Mouse (Mus musculus): ENCODE results near the gene Crebzf. TPM values are rescaled to one million over a fixed set of nuclear protein-coding genes. Genes with fewer than 3 reads are reported as not detected.
A peak's percentile ranks its signal among the peaks of the same experiment; 100 is the strongest.

Crebzf gene
- 17.0 TPM for polyA plus RNA-seq (2012; fragmentation: generic; extraction: Trizol)
- long read RNA-seq, experiment 1, partial matches to known transcripts = 0 of 1 reads
- long read RNA-seq, experiment 1, other reads (novel, unspliced or antisense) = 0 of 1 reads
- long read RNA-seq, experiment 2, partial matches to known transcripts = 0 of 1 reads
- long read RNA-seq, experiment 2, other reads (novel, unspliced or antisense) = 0 of 1 reads

GRCm38 (mm10) chr7:90442518-90443080 is at the start of gene Crebzf:
Crebzf (plus strand) TSS chr7:90442729.
- Histone ChIP-seq H3K79me3 (ENCODE audit: low read depth) (peaks cover 35% of the 10 kb centered on the region), H3K36me3 (ENCODE audit: control insufficient read depth, insufficient read depth) (peaks cover 28% of the 10 kb centered on the region)
- peak; percentile 61 for TF ChIP-seq MAX (IDR thresholded peaks at IDR 0.05)
- TF ChIP-seq CEBPB (IDR thresholded peaks at IDR 0.05; ENCODE audit: low read depth) = no peak

GRCm38 (mm10) chr7:90395073-90395472 is 47.5 kb upstream of the Crebzf start:
- H3K27me3 ChIP-seq (ENCODE audit: control insufficient read depth, insufficient read depth, insufficient read length) = no peaks in the 10 kb centered on the region
- no peaks in the 10 kb centered on the region for H3K79me2 ChIP-seq (ENCODE audit: control insufficient read depth, insufficient read depth)

More at GRCm38 (mm10) chr7:90442518-90443080, at the start of gene Crebzf:
- H3K79me2 ChIP-seq (ENCODE audit: control insufficient read depth, insufficient read depth) = peaks cover 49% of the 10 kb centered on the region
- H3K27me3 ChIP-seq (ENCODE audit: control insufficient read depth, insufficient read depth, insufficient read length) = no peaks in the 10 kb centered on the region
- H3K4me3 ChIP-seq (ENCODE audit: insufficient read depth, poor library complexity, severe bottlenecking) = peak within 1 kb of the TSS; percentile 63
- peak within 1 kb of the TSS; percentile 97 for H3ac ChIP-seq (ENCODE audit: control insufficient read depth, insufficient read length, low read depth)

GRCm38 (mm10) chr7:90395928-90396327 is 46.6 kb upstream of the Crebzf start:
- no peak for TF ChIP-seq MYOD1 (IDR thresholded peaks at IDR 0.05; ENCODE audit: control insufficient read depth, insufficient read length, low read depth)
- no peak for TF ChIP-seq USF1 (IDR thresholded peaks at IDR 0.05; ENCODE audit: low read depth)
- no peak for TF ChIP-seq MAX (IDR thresholded peaks at IDR 0.05)
- no peak for TF ChIP-seq CEBPB (IDR thresholded peaks at IDR 0.05; ENCODE audit: low read depth)
- TF ChIP-seq CTCF (IDR thresholded peaks at IDR 0.05; ENCODE audit: control insufficient read depth, insufficient read depth, insufficient read length) = no peak
- TF ChIP-seq MYOG (IDR thresholded peaks at IDR 0.05; ENCODE audit: control insufficient read depth, extremely low read depth, insufficient read length) = no peak
- TF ChIP-seq FOSL1 (IDR thresholded peaks at IDR 0.05; ENCODE audit: insufficient read depth, low read length, poor library complexity, severe bottlenecking) = no peak
- H3K79me2 ChIP-seq (ENCODE audit: control insufficient read depth, insufficient read depth) = no peaks in the 10 kb centered on the region
- no peak overlapping the region for H3K4me3 ChIP-seq (ENCODE audit: insufficient read depth, poor library complexity, severe bottlenecking)
- H3K27me3 ChIP-seq (ENCODE audit: control insufficient read depth, insufficient read depth, insufficient read length) = no peaks in the 10 kb centered on the region
- no peaks in the 10 kb centered on the region for H3K79me3 ChIP-seq (ENCODE audit: low read depth)
- H3K36me3 ChIP-seq (ENCODE audit: control insufficient read depth, insufficient read depth) = no peaks in the 10 kb centered on the region
- no peak overlapping the region for H3ac ChIP-seq (ENCODE audit: control insufficient read depth, insufficient read length, low read depth)

More at GRCm38 (mm10) chr7:90395073-90395472, 47.5 kb upstream of the Crebzf start:
- Histone ChIP-seq H3K36me3 (ENCODE audit: control insufficient read depth, insufficient read depth) (no peaks in the 10 kb centered on the region), H3ac (ENCODE audit: control insufficient read depth, insufficient read length, low read depth) (no peak overlapping the region), H3K4me3 (ENCODE audit: insufficient read depth, poor library complexity, severe bottlenecking) (no peak overlapping the region), H3K79me3 (ENCODE audit: low read depth) (no peaks in the 10 kb centered on the region)
- no peak for TF ChIP-seq MYOD1 (IDR thresholded peaks at IDR 0.05; ENCODE audit: control insufficient read depth, insufficient read length, low read depth)
- TF ChIP-seq MYOG (IDR thresholded peaks at IDR 0.05; ENCODE audit: control insufficient read depth, extremely low read depth, insufficient read length) = no peak
- no peak for TF ChIP-seq MAX (IDR thresholded peaks at IDR 0.05)
- TF ChIP-seq CEBPB (IDR thresholded peaks at IDR 0.05; ENCODE audit: low read depth) = no peak
- no peak for TF ChIP-seq USF1 (IDR thresholded peaks at IDR 0.05; ENCODE audit: low read depth)
- no peak for TF ChIP-seq FOSL1 (IDR thresholded peaks at IDR 0.05; ENCODE audit: insufficient read depth, low read length, poor library complexity, severe bottlenecking)
- TF ChIP-seq CTCF (IDR thresholded peaks at IDR 0.05; ENCODE audit: control insufficient read depth, insufficient read depth, insufficient read length) = no peak

GRCm38 (mm10) chr7:90409934-90410333 is 32.6 kb upstream of the Crebzf start:
- Histone ChIP-seq H3K79me2 (ENCODE audit: control insufficient read depth, insufficient read depth) (no peaks in the 10 kb centered on the region), H3K36me3 (ENCODE audit: control insufficient read depth, insufficient read depth) (no peaks in the 10 kb centered on the region), H3ac (ENCODE audit: control insufficient read depth, insufficient read length, low read depth) (no peak overlapping the region), H3K27me3 (ENCODE audit: control insufficient read depth, insufficient read depth, insufficient read length) (no peaks in the 10 kb centered on the region), H3K4me3 (ENCODE audit: insufficient read depth, poor library complexity, severe bottlenecking) (no peak overlapping the region), H3K79me3 (ENCODE audit: low read depth) (no peaks in the 10 kb centered on the region)
- TF ChIP-seq MYOG (IDR thresholded peaks at IDR 0.05; ENCODE audit: control insufficient read depth, extremely low read depth, insufficient read length) = no peak
- TF ChIP-seq MAX (IDR thresholded peaks at IDR 0.05) = no peak
- TF ChIP-seq USF1 (IDR thresholded peaks at IDR 0.05; ENCODE audit: low read depth) = no peak
- no peak for TF ChIP-seq CTCF (IDR thresholded peaks at IDR 0.05; ENCODE audit: control insufficient read depth, insufficient read depth, insufficient read length)
- TF ChIP-seq FOSL1 (IDR thresholded peaks at IDR 0.05; ENCODE audit: insufficient read depth, low read length, poor library complexity, severe bottlenecking) = no peak
- TF ChIP-seq CEBPB (IDR thresholded peaks at IDR 0.05; ENCODE audit: low read depth) = no peak
- TF ChIP-seq MYOD1 (IDR thresholded peaks at IDR 0.05; ENCODE audit: control insufficient read depth, insufficient read length, low read depth) = no peak

DNA sequence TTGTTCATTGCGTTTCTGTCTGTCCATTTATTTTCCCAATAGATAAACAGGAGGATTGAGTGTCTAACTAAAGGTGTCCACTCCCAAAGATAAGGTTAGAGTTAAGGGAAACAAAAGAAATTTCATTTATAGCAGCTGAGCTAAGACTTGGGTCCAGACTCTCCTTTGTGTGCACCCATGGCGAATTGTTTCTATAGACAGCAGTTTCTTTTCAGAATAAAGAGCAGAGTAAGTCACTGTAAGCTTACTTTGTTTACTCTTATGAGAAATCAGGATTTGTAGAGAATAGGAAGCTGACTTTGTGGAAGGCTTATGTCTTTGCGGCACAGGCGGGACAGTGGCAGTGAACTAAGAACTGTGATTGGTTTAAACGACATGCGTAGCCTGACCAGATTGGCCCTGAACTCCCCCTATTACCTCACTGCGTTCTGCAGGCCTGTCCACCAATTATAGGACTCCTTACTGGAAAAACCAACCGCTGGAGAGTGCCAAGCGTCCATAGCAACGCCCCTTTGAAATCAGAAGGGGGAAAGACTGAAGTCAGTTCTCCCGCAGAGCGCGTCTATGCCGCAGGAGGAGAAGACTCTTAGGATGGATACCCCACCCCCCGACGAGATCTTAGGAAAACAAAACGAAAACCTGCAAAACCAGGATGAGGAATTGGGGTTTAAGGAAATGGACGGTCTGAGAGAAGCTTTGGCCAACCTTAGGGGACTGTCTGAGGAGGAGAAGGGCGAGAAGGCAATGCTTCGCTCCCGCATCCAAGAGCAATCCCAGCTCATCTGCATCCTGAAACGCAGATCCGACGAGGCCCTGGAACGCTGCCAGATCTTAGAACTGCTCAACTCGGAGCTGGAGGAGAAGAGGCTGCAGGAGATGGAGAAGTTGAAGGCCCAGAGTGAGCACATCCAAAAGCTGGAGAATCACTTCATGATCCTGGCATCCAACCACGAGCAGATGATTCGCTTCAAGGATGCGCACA is 16.2 kb upstream of the Crebzf start, which contains the start of gene Ccdc89:
Ccdc89 (plus strand) TSS at position 558 of the 982 bp plus-strand sequence.
- Histone ChIP-seq H3K79me2 (ENCODE audit: control insufficient read depth, insufficient read depth) (no peaks in the 10 kb centered on the region), H3K4me3 (ENCODE audit: insufficient read depth, poor library complexity, severe bottlenecking) (no peak within 1 kb of the TSS), H3K27me3 (ENCODE audit: control insufficient read depth, insufficient read depth, insufficient read length) (peaks cover 5% of the 10 kb centered on the region), H3K36me3 (ENCODE audit: control insufficient read depth, insufficient read depth) (no peaks in the 10 kb centered on the region), H3K79me3 (ENCODE audit: low read depth) (no peaks in the 10 kb centered on the region), H3ac (ENCODE audit: control insufficient read depth, insufficient read length, low read depth) (peak within 1 kb of the TSS; percentile 21)
- TF ChIP-seq CTCF (IDR thresholded peaks at IDR 0.05; ENCODE audit: control insufficient read depth, insufficient read depth, insufficient read length) = no peak
- TF ChIP-seq MYOG (IDR thresholded peaks at IDR 0.05; ENCODE audit: control insufficient read depth, extremely low read depth, insufficient read length) = no peak
- no peak for TF ChIP-seq MYOD1 (IDR thresholded peaks at IDR 0.05; ENCODE audit: control insufficient read depth, insufficient read length, low read depth)
- TF ChIP-seq USF1 (IDR thresholded peaks at IDR 0.05; ENCODE audit: low read depth) = no peak
- TF ChIP-seq CEBPB (IDR thresholded peaks at IDR 0.05; ENCODE audit: low read depth) = no peak
- no peak for TF ChIP-seq FOSL1 (IDR thresholded peaks at IDR 0.05; ENCODE audit: insufficient read depth, low read length, poor library complexity, severe bottlenecking)
- TF ChIP-seq MAX (IDR thresholded peaks at IDR 0.05) = no peak

Data from C2C12 (cell line).